In genomic region chr4:155883587-155883986, GRCm38 (mm10) we compare ENCODE assay signal across 18 mouse cellular contexts. TPM values are rescaled to one million over a fixed set of nuclear protein-coding genes. Genes with fewer than 3 reads are reported as not detected.
DNase-seq lines count a peak whose midpoint lies in the region; ATAC-seq and TF ChIP-seq lines count a peak whose summit lies in the region.
"Had no signal": no experiment of that assay in that cellular context is flagged by ENCODE, and none has a peak within 500 bp of the region (broad histone marks: within the 10 kb centered on the region; RNA-seq: fewer than 3 reads in every experiment).

No protein-coding gene starts in this region.

- no peak for TF ChIP-seq POLR2A in liver, adult 2 months (IDR thresholded peaks at IDR 0.05; ENCODE audit: extremely low read depth, insufficient read depth, low read length)

- DNase-seq in intestine, embryonic 14.5 days (ENCODE audit: low spot score) = no peak
- no peak for DNase-seq in liver, adult 2 months (ENCODE audit: extremely low read depth, low read depth, low spot score)
- no peak for DNase-seq in liver
- DNase-seq in right cerebral cortex, postnatal 25 days = no peak
- DNase-seq: cerebellum, adult 18-20 months; gastrocnemius, postnatal 14 days; right cerebral cortex, postnatal 4 days; thymus, postnatal 25 days had no signal

- 77% methylated on average over 3 of the region's 3 CpGs for WGBS in intestine, embryonic 14.5 days
- 76% methylated on average over 3 of the region's 3 CpGs for WGBS in intestine, embryonic 15.5 days
- 78% methylated on average over 3 of the region's 3 CpGs for WGBS in liver, adult 2 months
- 60% methylated on average over 3 of the region's 3 CpGs for WGBS in heart, embryonic 12.5 days
- WGBS in heart, embryonic 15.5 days = 61% methylated on average over 3 of the region's 3 CpGs

- no peaks in the 10 kb centered on the region for H3K27me3 ChIP-seq in intestine, embryonic 14.5 days (replicated peaks; ENCODE audit: control insufficient read depth, insufficient read depth, low read length)
- no peaks in the 10 kb centered on the region for H3K27me3 ChIP-seq in intestine, embryonic 15.5 days (replicated peaks)
- H3K27me3 ChIP-seq in liver, adult 2 months (ENCODE audit: control insufficient read depth, insufficient read depth, low read length) = no peaks in the 10 kb centered on the region
- no peaks in the 10 kb centered on the region for H3K27me3 ChIP-seq in heart, embryonic 12.5 days (replicated peaks)
- H3K27me3 ChIP-seq in heart, embryonic 15.5 days = no peaks in the 10 kb centered on the region
- H3K27me3 ChIP-seq: embryonic facial prominence, embryonic 15.5 days; megakaryocyte, embryonic 14.5 days; neural tube, embryonic 12.5 days; stomach, embryonic 15.5 days had no signal

- H3K79me2 ChIP-seq in liver, adult 2 months (ENCODE audit: control insufficient read depth, insufficient read depth, low read length) = no peaks in the 10 kb centered on the region

- no peak overlapping the region for H3K9ac ChIP-seq in intestine, embryonic 14.5 days (ENCODE audit: low read length)
- no peak overlapping the region for H3K9ac ChIP-seq in intestine, embryonic 15.5 days
- peak overlapping the region; percentile 17; the same call in 1 of the 2 replicates for H3K9ac ChIP-seq in liver, adult 2 months (ENCODE audit: low read depth, low read length)
- no peak overlapping the region; the same call in 1 of the 2 replicates for H3K9ac ChIP-seq in heart, embryonic 12.5 days
- no peak overlapping the region for H3K9ac ChIP-seq in heart, embryonic 15.5 days
- H3K9ac ChIP-seq: embryonic facial prominence, embryonic 15.5 days; neural tube, embryonic 12.5 days; stomach, embryonic 15.5 days had no signal

- no peak for ATAC-seq in intestine, embryonic 14.5 days (replicated peaks; ENCODE audit: low FRiP score, low TSS enrichment, low read depth)
- no peak for ATAC-seq in intestine, embryonic 15.5 days
- ATAC-seq in heart, embryonic 12.5 days (ENCODE audit: insufficient number of reproducible peaks, low FRiP score) = peak; percentile 57; the same call in 1 of the 2 replicates
- peak; percentile 64; the same call in 1 of the 2 replicates for ATAC-seq in heart, embryonic 15.5 days (replicated peaks; ENCODE audit: insufficient number of reproducible peaks, insufficient read depth, low FRiP score, low read depth)
- ATAC-seq: activated CD4-positive, CD25-positive, alpha-beta regulatory T cell, adult 4 months; forebrain, embryonic 14.5 days had no signal

- H3K27ac ChIP-seq in intestine, embryonic 14.5 days (ENCODE audit: low read depth) = peak overlapping the region; percentile 34
- H3K27ac ChIP-seq in intestine, embryonic 15.5 days = no peak overlapping the region
- H3K27ac ChIP-seq in liver, adult 2 months (replicated peaks; ENCODE audit: insufficient read depth, low read depth, low read length) = peak overlapping the region; percentile 38; the same call in 1 of the 2 replicates
- peak overlapping the region; percentile 79 for H3K27ac ChIP-seq in heart, embryonic 12.5 days (ENCODE audit: poor library complexity, severe bottlenecking)
- H3K27ac ChIP-seq in heart, embryonic 15.5 days = peak overlapping the region; percentile 60
- H3K27ac ChIP-seq: embryonic facial prominence, embryonic 15.5 days; left cerebral cortex, adult 2 months; neural tube, embryonic 12.5 days had no signal

- H3K4me3 ChIP-seq in intestine, embryonic 14.5 days (ENCODE audit: low read depth, low read length) = no peak overlapping the region
- H3K4me3 ChIP-seq in intestine, embryonic 15.5 days (replicated peaks) = no peak overlapping the region
- H3K4me3 ChIP-seq in liver, adult 2 months (ENCODE audit: insufficient read depth, low read depth, low read length) = no peak overlapping the region
- H3K4me3 ChIP-seq in heart, embryonic 12.5 days = no peak overlapping the region
- no peak overlapping the region for H3K4me3 ChIP-seq in heart, embryonic 15.5 days
- H3K4me3 ChIP-seq: embryonic facial prominence, embryonic 15.5 days; left cerebral cortex, adult 2 months; megakaryocyte, embryonic 14.5 days; neural tube, embryonic 12.5 days; stomach, embryonic 15.5 days had no signal

- TF ChIP-seq CTCF in liver, adult 2 months (IDR thresholded peaks at IDR 0.05; ENCODE audit: low read depth, low read length) = no peak

- H3K4me2 ChIP-seq in intestine, embryonic 14.5 days (ENCODE audit: low read length) = no peak overlapping the region
- no peak overlapping the region for H3K4me2 ChIP-seq in intestine, embryonic 15.5 days (replicated peaks)
- 0 out of 2 replicates have a peak overlapping the region, but pooled peaks have one; percentile 24 for H3K4me2 ChIP-seq in heart, embryonic 12.5 days
- no peak overlapping the region for H3K4me2 ChIP-seq in heart, embryonic 15.5 days
- H3K4me2 ChIP-seq: embryonic facial prominence, embryonic 15.5 days; neural tube, embryonic 12.5 days; stomach, embryonic 15.5 days had no signal

- no peaks in the 10 kb centered on the region for H3K4me1 ChIP-seq in intestine, embryonic 14.5 days (replicated peaks; ENCODE audit: control insufficient read depth, insufficient read depth, low read length)
- H3K4me1 ChIP-seq in intestine, embryonic 15.5 days (replicated peaks) = no peaks in the 10 kb centered on the region
- H3K4me1 ChIP-seq in liver, adult 2 months (ENCODE audit: control insufficient read depth, insufficient read depth, low read length) = no peaks in the 10 kb centered on the region
- H3K4me1 ChIP-seq in heart, embryonic 12.5 days (replicated peaks) = peaks cover 8% of the 10 kb centered on the region; the same call in 1 of the 2 replicates
- H3K4me1 ChIP-seq in heart, embryonic 15.5 days (replicated peaks) = 0 out of 2 replicates have a peak, but pooled peaks cover 3% of the 10 kb centered on the region
- H3K4me1 ChIP-seq: embryonic facial prominence, embryonic 15.5 days; neural tube, embryonic 12.5 days; stomach, embryonic 15.5 days had no signal

- H3K9me3 ChIP-seq in intestine, embryonic 14.5 days (ENCODE audit: control insufficient read depth, low read length) = no peaks in the 10 kb centered on the region
- H3K9me3 ChIP-seq in intestine, embryonic 15.5 days = no peaks in the 10 kb centered on the region
- H3K9me3 ChIP-seq in heart, embryonic 12.5 days (replicated peaks) = no peaks in the 10 kb centered on the region
- no peaks in the 10 kb centered on the region for H3K9me3 ChIP-seq in heart, embryonic 15.5 days (replicated peaks)
- H3K9me3 ChIP-seq: embryonic facial prominence, embryonic 15.5 days; megakaryocyte, embryonic 14.5 days; neural tube, embryonic 12.5 days; stomach, embryonic 15.5 days had no signal

- H3K36me3 ChIP-seq in intestine, embryonic 14.5 days (ENCODE audit: control insufficient read depth, insufficient read depth, low read length) = peaks cover 56% of the 10 kb centered on the region
- peaks cover 32% of the 10 kb centered on the region for H3K36me3 ChIP-seq in intestine, embryonic 15.5 days
- peaks cover 14% of the 10 kb centered on the region; the same call in 1 of the 2 replicates for H3K36me3 ChIP-seq in liver, adult 2 months (ENCODE audit: control insufficient read depth, insufficient read depth, low read length)
- H3K36me3 ChIP-seq in heart, embryonic 12.5 days = peaks cover 51% of the 10 kb centered on the region
- H3K36me3 ChIP-seq in heart, embryonic 15.5 days = peaks cover 42% of the 10 kb centered on the region

RNA-seq across cellular contexts. Expression of gene Pusl1, which starts 8.0 kb away (rescaled TPM):
- 55.6 and 55.9 TPM in 2 replicates for polyA plus RNA-seq in intestine, embryonic 14.5 days (2014; fragmentation: Nextera tagmentation; extraction: Ambion mirVana)
- 46.6 and 54.0 TPM in 2 replicates for polyA plus RNA-seq in intestine, embryonic 15.5 days (2015; fragmentation: Nextera tagmentation; extraction: Ambion mirVana)
- 13.6 and 15.5 TPM in 2 replicates for total RNA-seq in liver, adult 2 months (2014; rRNA removed)
- polyA plus RNA-seq in liver, adult 2 months (2012; rRNA removed) = 33.5 and 35.0 TPM in 2 replicates
- 31.2 and 31.5 TPM in 2 replicates for polyA plus RNA-seq in heart, embryonic 12.5 days (2016; fragmentation: Nextera tagmentation; extraction: Ambion mirVana)
- 28.7 and 32.4 TPM in 2 replicates for polyA plus RNA-seq in heart, embryonic 15.5 days (2015; fragmentation: Nextera tagmentation; extraction: Ambion mirVana)

RNA-seq across cellular contexts. Expression of gene Acap3, which starts 8.0 kb away (rescaled TPM):
- polyA plus RNA-seq in intestine, embryonic 14.5 days (2014; fragmentation: Nextera tagmentation; extraction: Ambion mirVana) = 16.2 and 16.6 TPM in 2 replicates
- 12.2 and 13.7 TPM in 2 replicates for polyA plus RNA-seq in intestine, embryonic 15.5 days (2015; fragmentation: Nextera tagmentation; extraction: Ambion mirVana)
- total RNA-seq in liver, adult 2 months (2014; rRNA removed) = 2.5 and 3.4 TPM in 2 replicates
- 4.9 and 6.9 TPM in 2 replicates for polyA plus RNA-seq in liver, adult 2 months (2012; rRNA removed)
- 13.8 and 14.2 TPM in 2 replicates for polyA plus RNA-seq in heart, embryonic 12.5 days (2016; fragmentation: Nextera tagmentation; extraction: Ambion mirVana)
- polyA plus RNA-seq in heart, embryonic 15.5 days (2015; fragmentation: Nextera tagmentation; extraction: Ambion mirVana) = 8.2 and 13.5 TPM in 2 replicates

RNA-seq across cellular contexts. Expression of gene Ints11, which starts 14.2 kb away (rescaled TPM):
- polyA plus RNA-seq in intestine, embryonic 14.5 days (2014; fragmentation: Nextera tagmentation; extraction: Ambion mirVana) = 69.3 and 76.4 TPM in 2 replicates
- polyA plus RNA-seq in intestine, embryonic 15.5 days (2015; fragmentation: Nextera tagmentation; extraction: Ambion mirVana) = 61.3 and 64.1 TPM in 2 replicates
- 13.6 and 18.8 TPM in 2 replicates for total RNA-seq in liver, adult 2 months (2014; rRNA removed)
- polyA plus RNA-seq in liver, adult 2 months (2012; rRNA removed) = 15.8 and 20.9 TPM in 2 replicates
- polyA plus RNA-seq in heart, embryonic 12.5 days (2016; fragmentation: Nextera tagmentation; extraction: Ambion mirVana) = 37.8 and 38.3 TPM in 2 replicates
- 27.3 and 41.4 TPM in 2 replicates for polyA plus RNA-seq in heart, embryonic 15.5 days (2015; fragmentation: Nextera tagmentation; extraction: Ambion mirVana)

RNA-seq across cellular contexts. Expression of gene Cptp, which starts 14.3 kb away (rescaled TPM):
- 20.5 and 21.4 TPM in 2 replicates for polyA plus RNA-seq in intestine, embryonic 14.5 days (2014; fragmentation: Nextera tagmentation; extraction: Ambion mirVana)
- 20.3 and 20.6 TPM in 2 replicates for polyA plus RNA-seq in intestine, embryonic 15.5 days (2015; fragmentation: Nextera tagmentation; extraction: Ambion mirVana)
- total RNA-seq in liver, adult 2 months (2014; rRNA removed) = 5.7 and 7.5 TPM in 2 replicates
- polyA plus RNA-seq in liver, adult 2 months (2012; rRNA removed) = 32.1 and 48.6 TPM in 2 replicates
- 9.2 and 10.1 TPM in 2 replicates for polyA plus RNA-seq in heart, embryonic 12.5 days (2016; fragmentation: Nextera tagmentation; extraction: Ambion mirVana)
- polyA plus RNA-seq in heart, embryonic 15.5 days (2015; fragmentation: Nextera tagmentation; extraction: Ambion mirVana) = 7.8 and 10.3 TPM in 2 replicates

RNA-seq across cellular contexts. Expression of gene Tas1r3, which starts 20.4 kb away (rescaled TPM):
- polyA plus RNA-seq in intestine, embryonic 14.5 days (2014; fragmentation: Nextera tagmentation; extraction: Ambion mirVana) = 0.38 and 0.43 TPM in 2 replicates
- 0.25 and 0.51 TPM in 2 replicates for polyA plus RNA-seq in intestine, embryonic 15.5 days (2015; fragmentation: Nextera tagmentation; extraction: Ambion mirVana)
- total RNA-seq in liver, adult 2 months (2014; rRNA removed) = 0.37 and 0.47 TPM in 2 replicates
- polyA plus RNA-seq in liver, adult 2 months (2012; rRNA removed) = 0.12 and 0.35 TPM in 2 replicates
- polyA plus RNA-seq in heart, embryonic 12.5 days (2016; fragmentation: Nextera tagmentation; extraction: Ambion mirVana) = 0.13 and 0.19 TPM in 2 replicates
- polyA plus RNA-seq in heart, embryonic 15.5 days (2015; fragmentation: Nextera tagmentation; extraction: Ambion mirVana) = 0.14 TPM in 2 replicates

Comparison
In these comparisons a context has a peak if more than half of its experiments do, and no peak if none do; other contexts are left out.
1. ATAC-seq: peak in heart, embryonic 12.5 days (single experiment) and heart, embryonic 15.5 days (single experiment); none in intestine, embryonic 14.5 days (single experiment) and intestine, embryonic 15.5 days (single experiment).